Mouse (Mus musculus): ENCODE data around the gene Rpl23.
"Not testable (repeated sequence)": the region's sequence is repeated elsewhere in the genome, so short reads cannot be mapped to it uniquely, and the experiment has no call there.

The Rpl23 gene

GRCm38 (mm10) chr11:97766154-97766881 is 15.9 kb downstream of the Rpl23 start, which contains the start of gene Cwc25:
Gene Cwc25, minus strand, starts transcription at chr11:97766556.
- peak; percentile 97 for ATAC-seq (ENCODE audit: low TSS enrichment)

GRCm38 (mm10) chr11:97761638-97762037 is 20.6 kb downstream of the Rpl23 start:
- no peak for ATAC-seq (ENCODE audit: low TSS enrichment)

GRCm38 (mm10) chr11:97758942-97759341 is 23.3 kb downstream of the Rpl23 start:
- no peak for ATAC-seq (ENCODE audit: low TSS enrichment)

GRCm38 (mm10) chr11:97758125-97758524 is 24.1 kb downstream of the Rpl23 start:
- ATAC-seq (ENCODE audit: low TSS enrichment), result no peak

DNA sequence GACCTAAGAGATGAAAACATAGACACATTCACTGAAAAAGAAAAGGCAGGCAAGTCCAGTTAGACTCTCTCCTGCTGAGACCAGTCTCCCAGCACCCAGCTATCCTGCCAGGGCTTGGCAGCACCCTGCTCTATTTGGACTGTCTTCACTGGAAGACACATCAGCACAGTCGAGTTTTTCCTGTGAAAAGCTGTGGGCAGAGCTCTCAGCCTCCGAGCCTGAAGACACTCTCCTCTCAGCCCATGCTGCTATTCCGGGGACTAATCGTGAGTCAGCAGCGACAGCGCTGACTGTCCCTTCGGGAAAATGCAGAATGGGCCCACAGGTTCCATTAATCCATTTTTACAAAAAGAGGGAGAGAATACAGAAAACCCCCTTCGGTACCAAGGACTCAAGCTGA is 29.0 kb downstream of the Rpl23 start:
- peak; percentile 94 for ATAC-seq (ENCODE audit: low TSS enrichment)

- ATAC-seq (ENCODE audit: low TSS enrichment), result no peak
These were observed 33.7 kb downstream of the Rpl23 start for GRCm38 (mm10) chr11:97748496-97748895.

DNA sequence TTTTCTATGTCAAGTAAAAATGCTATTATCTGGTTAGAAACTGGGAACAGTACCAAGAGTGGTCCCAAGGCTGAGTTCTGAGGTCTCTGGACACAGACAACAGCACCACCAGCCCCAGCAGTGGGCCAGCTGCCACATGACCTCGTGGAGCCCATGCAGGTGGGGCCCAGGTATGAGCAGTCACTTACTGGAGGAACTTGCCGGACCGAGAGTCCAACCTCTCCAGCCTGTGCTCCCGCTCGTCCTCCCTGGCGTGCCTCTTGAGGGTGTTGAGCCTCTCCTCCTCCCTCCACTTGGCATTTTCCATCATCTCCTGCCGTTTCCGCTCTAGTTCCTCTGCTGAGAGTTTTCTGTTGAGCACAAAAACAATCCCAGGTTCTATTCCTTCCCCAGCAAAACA is 34.5 kb downstream of the Rpl23 start:
- no peak for ATAC-seq (ENCODE audit: low TSS enrichment)

DNA sequence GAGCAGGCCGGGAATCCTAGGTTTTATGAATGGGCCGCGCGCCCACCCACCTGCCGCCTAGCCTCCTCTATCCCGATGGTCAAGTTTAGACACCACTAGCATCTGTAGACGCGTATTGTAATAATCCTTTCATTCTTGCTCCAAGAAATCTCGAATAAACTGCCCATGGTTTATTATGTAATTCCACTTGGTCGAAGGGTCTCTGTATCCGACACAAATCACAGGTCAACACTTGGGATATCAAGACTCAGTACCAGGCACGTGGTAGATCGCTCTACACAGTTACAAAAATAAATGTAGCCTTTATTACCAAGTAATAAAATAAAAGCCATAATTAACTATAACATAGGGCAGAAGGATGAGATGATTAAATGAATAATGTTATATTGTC is 36.9 kb downstream of the Rpl23 start:
- no peak for ATAC-seq (ENCODE audit: low TSS enrichment)

- peak; percentile 87 for ATAC-seq (ENCODE audit: low TSS enrichment)
These were observed 37.4 kb downstream of the Rpl23 start for GRCm38 (mm10) chr11:97744718-97745330.

GRCm38 (mm10) chr11:97744063-97744717 is 38.0 kb downstream of the Rpl23 start, which contains the start of gene Pip4k2b:
Gene Pip4k2b, minus strand, starts transcription at chr11:97744704.
- peak; percentile 17; the same call in 1 of the 2 replicates for ATAC-seq (ENCODE audit: low TSS enrichment)

GRCm38 (mm10) chr11:97743423-97743822 is 38.8 kb downstream of the Rpl23 start:
- ATAC-seq (ENCODE audit: low TSS enrichment), result no peak

GRCm38 (mm10) chr11:97742591-97742990 is 39.6 kb downstream of the Rpl23 start:
- ATAC-seq (ENCODE audit: low TSS enrichment), result no peak

- ATAC-seq (ENCODE audit: low TSS enrichment), result no peak
These were observed 40.1 kb downstream of the Rpl23 start for GRCm38 (mm10) chr11:97742157-97742556.

DNA sequence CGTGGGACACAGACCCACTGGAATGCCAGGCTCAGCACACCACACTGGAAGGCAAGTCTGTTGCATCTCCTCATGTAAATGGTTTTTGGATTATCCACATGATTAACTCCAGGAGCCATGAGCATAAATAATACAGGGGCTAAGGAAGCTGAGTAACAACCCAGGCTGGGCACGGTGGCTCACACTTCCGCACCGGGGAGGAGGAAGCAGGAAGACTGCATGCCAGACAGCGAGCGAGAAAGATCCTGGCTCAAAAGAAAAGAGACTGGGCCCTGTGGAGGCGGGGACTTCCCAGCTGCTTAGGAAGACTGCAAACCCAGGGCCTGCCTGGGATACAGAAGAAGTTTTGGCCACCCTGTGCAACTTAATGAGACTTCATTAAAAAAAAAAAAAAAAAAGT is 42.0 kb downstream of the Rpl23 start:
- ATAC-seq (ENCODE audit: low TSS enrichment), result no peak

DNA sequence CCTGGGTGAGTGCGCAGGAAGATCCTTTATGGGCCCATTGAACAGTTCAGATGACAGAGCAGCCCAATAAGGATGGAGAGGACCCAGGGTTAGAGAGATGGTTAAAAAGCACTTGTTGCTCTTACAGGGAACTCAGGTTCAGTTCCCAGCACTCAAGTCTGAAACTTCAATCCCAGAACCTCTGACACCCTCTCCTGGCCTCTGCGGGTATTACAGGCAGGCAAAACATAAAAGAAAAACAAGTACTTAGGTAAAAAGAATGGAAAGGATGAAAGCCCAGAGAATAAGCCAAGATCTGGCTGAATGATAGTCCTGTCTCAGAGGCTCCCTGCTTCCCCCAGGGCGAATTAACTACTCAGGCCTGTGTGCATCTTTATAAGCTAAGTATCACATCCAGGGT is 43.1 kb downstream of the Rpl23 start:
- no peak for ATAC-seq (ENCODE audit: low TSS enrichment)

DNA sequence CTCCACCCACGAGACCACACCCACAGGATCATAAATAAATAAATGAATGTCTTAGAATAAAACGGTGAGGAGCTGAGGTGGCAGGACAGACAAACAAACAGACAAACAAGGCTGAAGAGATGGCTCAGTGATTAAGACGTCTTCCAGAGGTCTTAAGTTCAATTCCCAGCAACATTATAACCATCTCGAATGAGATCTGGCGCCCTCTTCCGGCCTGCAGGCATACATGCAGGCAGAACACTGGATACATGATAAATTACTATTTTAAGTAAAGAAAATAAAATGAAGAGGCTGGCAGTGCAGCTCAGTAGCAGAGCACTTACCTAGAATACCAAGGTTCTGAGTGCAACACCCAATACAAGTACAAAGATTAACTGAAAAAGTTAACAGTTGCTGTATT is 43.5 kb downstream of the Rpl23 start:
- no peak for ATAC-seq (ENCODE audit: low TSS enrichment)

GRCm38 (mm10) chr11:97737600-97737999 is 44.6 kb downstream of the Rpl23 start:
- no peak for ATAC-seq (ENCODE audit: low TSS enrichment)

DNA sequence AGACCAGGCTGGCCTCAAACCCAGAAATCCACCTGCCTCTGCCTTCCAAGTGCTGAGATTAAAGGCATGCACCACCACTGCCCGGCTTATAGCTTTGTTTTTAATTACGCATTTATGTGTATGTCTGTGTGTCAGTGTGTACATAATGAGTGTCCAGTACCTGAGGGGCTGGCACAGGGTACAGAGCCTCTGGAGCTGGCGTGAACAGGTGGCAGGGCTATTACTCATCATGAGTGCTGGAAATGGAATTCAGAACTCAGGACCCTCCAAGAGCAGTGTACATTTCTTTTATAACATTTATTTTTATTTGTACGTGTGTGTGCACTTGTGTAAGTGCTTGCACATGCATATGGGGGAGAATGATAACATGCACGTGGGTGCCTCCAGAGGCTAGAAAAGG is 45.6 kb downstream of the Rpl23 start:
- ATAC-seq (ENCODE audit: low TSS enrichment), result no peak

GRCm38 (mm10) chr11:97734810-97735209 is 47.4 kb downstream of the Rpl23 start:
- not testable (repeated sequence) for ATAC-seq (ENCODE audit: low TSS enrichment)

DNA sequence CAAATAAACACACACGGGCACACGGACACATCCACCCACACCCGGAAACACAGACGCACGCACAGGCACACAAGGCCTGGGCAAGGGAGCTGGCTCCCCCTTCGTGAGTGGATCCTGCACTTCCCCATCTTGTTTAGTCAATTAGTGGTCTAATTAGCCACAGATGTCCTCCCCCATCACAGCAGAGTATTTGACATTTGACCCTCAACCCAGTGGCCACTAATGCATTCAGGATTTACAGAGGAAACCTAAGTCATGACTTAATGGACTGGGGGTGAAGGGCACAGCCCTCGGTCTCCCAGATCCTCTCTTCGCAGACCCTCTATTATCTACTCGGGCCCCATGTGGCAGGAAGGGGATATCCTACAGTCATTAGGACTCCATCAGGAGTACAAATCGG is 48.5 kb downstream of the Rpl23 start:
- ATAC-seq (ENCODE audit: low TSS enrichment), result no peak

- no peak for ATAC-seq (ENCODE audit: low TSS enrichment)
These were observed 53.5 kb downstream of the Rpl23 start for GRCm38 (mm10) chr11:97728730-97729129.

GRCm38 (mm10) chr11:97728311-97728710 is 53.9 kb downstream of the Rpl23 start:
- ATAC-seq (ENCODE audit: low TSS enrichment), result no peak

Measured in frontal cortex, adult (tissue).